Mouse (Mus musculus): ENCODE results near the gene P2rx4.

DNA sequence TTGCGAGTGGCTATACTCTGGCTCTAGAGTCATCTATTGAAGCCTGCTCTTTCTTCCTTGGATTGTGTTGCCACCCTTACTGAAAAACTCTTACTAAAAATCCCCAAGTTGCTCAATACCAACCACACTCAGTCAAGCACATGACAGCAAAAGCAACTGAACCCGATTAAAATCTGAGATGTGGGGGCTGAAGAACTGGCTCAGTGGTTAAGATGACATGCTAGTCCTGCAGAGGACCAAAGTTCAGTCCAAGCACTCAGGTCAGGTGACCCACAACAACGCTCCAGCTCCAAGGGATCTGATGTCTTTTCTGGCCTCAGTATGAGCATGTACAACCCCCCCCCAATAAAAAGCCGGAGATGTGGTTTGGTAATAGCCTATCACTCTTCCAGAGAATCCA is 2.8 kb upstream of the P2rx4 start:
- TF ChIP-seq CTCF (IDR thresholded peaks at IDR 0.05; ENCODE audit: low read depth, low read length) (no peak), POLR2A (IDR thresholded peaks at IDR 0.05; ENCODE audit: insufficient read depth, low read length) (no peak)

Data from ES-Bruce4 (cell line).